Mouse (Mus musculus) thymus, adult 2 months (tissue): ENCODE results near the gene Gpr176.

Source experiments
- CTCF ChIP-seq: fragments of 200-500 bp; IDR thresholded peaks from 2 replicates; pipeline ENCODE4 v1.5.1; 2012; ENCODE audit warnings: mild to moderate bottlenecking, control low read depth, low read length, moderate library complexity, borderline replicate concordance; ENCODE audit not compliant: control insufficient read depth, poor library complexity, insufficient read depth; ENCODE audit errors: extremely low read depth
- POLR2A ChIP-seq: fragments of 200-500 bp; IDR thresholded peaks from 2 replicates; pipeline ENCODE4 v1.6.1; 2012; ENCODE audit warnings: mild to moderate bottlenecking, low read length, control low read depth, moderate library complexity; ENCODE audit not compliant: control insufficient read depth, poor library complexity, insufficient read depth; ENCODE audit errors: extremely low read depth

DNA sequence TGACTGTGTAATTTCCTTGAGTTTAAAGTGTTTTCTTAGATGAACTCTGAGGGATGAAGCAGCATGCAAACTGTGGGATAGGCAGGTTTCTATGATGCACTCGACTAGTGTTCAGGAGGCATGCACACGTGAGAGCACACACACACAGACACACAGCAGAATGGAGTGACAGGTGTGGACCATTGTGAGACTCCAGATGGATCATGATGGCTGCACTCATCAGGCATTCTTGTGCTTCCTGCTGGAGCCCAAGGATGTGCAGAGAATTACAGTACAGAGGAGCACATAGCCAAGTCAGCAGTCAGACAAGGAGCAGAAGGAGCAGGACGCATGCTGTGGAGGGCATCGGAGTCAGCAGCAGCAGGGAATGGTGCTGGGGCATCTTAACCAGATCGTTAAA is 31.1 kb upstream of the Gpr176 start:
- TF ChIP-seq CTCF (no peak), POLR2A (no peak)
